Mouse (Mus musculus) adrenal gland, adult (tissue): Measurements from ENCODE around the gene Cavin1.
A peak's percentile ranks its signal among the peaks of the same experiment; 100 is the strongest.

Experiments used
- DNase-seq, 2 experiments: peaks; one replicate each; pipeline ENCODE4 v3.0.0; 2022 to 2023; ENCODE audit warnings: low spot score in 1 of 2; ENCODE audit not compliant: inconsistent age in 2 of 2

Cavin1 gene

GRCm38 (mm10) chr11:100982087-100982486, 11.4 kb upstream of the Cavin1 start:
- DNase-seq: no peak

- DNase-seq: peak in 1 of 2 experiments; percentile 89
Observed at GRCm38 (mm10) chr11:100981236-100981635, 10.5 kb upstream of the Cavin1 start.

GRCm38 (mm10) chr11:100980438-100980837, 9.8 kb upstream of the Cavin1 start:
- no peak for DNase-seq

- DNase-seq: peak in 1 of 2 experiments; percentile 69
Observed at GRCm38 (mm10) chr11:100979887-100980286, 9.2 kb upstream of the Cavin1 start.

GRCm38 (mm10) chr11:100975241-100975640, 4.6 kb upstream of the Cavin1 start:
- DNase-seq: peak; percentile 36 to 79

GRCm38 (mm10) chr11:100974381-100974970, 3.8 kb upstream of the Cavin1 start:
- peak; percentile 80 to 88 for DNase-seq

GRCm38 (mm10) chr11:100973245-100973644, 2.6 kb upstream of the Cavin1 start:
- DNase-seq: no peak

GRCm38 (mm10) chr11:100971455-100971854, 768 bp upstream of the Cavin1 start:
- peak; percentile 14 to 65 for DNase-seq

GRCm38 (mm10) chr11:100969744-100970556, 737 bp downstream of the Cavin1 start:
- peak in 1 of 2 experiments; percentile 83 for DNase-seq

- DNase-seq: peak; percentile 61 to 89
Observed at GRCm38 (mm10) chr11:100969189-100969743, 1.4 kb downstream of the Cavin1 start.

GRCm38 (mm10) chr11:100968501-100968900, 2.2 kb downstream of the Cavin1 start:
- peak in 1 of 2 experiments; percentile 51 for DNase-seq

GRCm38 (mm10) chr11:100967881-100968420, 2.7 kb downstream of the Cavin1 start:
- peak in 1 of 2 experiments; percentile 52 for DNase-seq

GRCm38 (mm10) chr11:100967376-100967775, 3.3 kb downstream of the Cavin1 start:
- peak in 1 of 2 experiments; percentile 49 for DNase-seq

GRCm38 (mm10) chr11:100965760-100966159, 4.9 kb downstream of the Cavin1 start:
- peak in 1 of 2 experiments; percentile 25 for DNase-seq

GRCm38 (mm10) chr11:100964901-100965542, 5.7 kb downstream of the Cavin1 start:
- peak in 1 of 2 experiments; percentile 48 for DNase-seq

- DNase-seq: peak in 1 of 2 experiments; percentile 65
Observed at GRCm38 (mm10) chr11:100964180-100964579, 6.5 kb downstream of the Cavin1 start.

- peak; percentile 44 to 76 for DNase-seq
Observed at GRCm38 (mm10) chr11:100963647-100964046, 7.0 kb downstream of the Cavin1 start.

- DNase-seq: peak; percentile 67 to 86
Observed at GRCm38 (mm10) chr11:100962371-100962911, 8.2 kb downstream of the Cavin1 start.

- DNase-seq: peak; percentile 77 to 91
Observed at GRCm38 (mm10) chr11:100960540-100960939, 10.1 kb downstream of the Cavin1 start.

GRCm38 (mm10) chr11:100959826-100960225, 10.9 kb downstream of the Cavin1 start:
- DNase-seq: peak; percentile 54 to 89

GRCm38 (mm10) chr11:100959464-100959810, 11.2 kb downstream of the Cavin1 start:
- peak; percentile 71 to 92 for DNase-seq
